Mouse (Mus musculus) cerebellum, adult 8-10 months (tissue): ENCODE data around the gene Rd3.

Experiments used
- DNase-seq: peaks from one replicate; pipeline ENCODE4 v3.0.0; 2022

Gene Rd3

DNA sequence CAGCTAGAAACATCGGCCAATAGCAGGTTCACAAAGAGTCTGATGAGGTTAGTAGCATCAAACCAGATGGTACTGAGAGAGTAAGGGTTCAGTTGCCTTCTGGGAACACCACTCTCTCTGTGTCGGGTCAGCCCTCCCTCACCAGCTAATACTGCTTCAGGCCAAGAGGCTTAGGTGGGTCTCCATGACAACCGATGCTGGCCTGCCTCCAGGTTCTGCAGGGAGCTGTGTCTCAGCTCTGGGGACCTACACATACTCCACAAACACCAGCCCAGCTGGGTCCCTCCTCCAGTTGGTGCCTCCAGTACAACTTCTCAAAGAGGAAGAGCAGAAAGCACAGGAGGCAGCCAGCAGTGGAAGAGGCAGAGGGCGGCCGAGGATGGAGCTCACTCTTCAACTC is at the start of gene Rd3:
Rd3 (plus strand) TSS at position 184 of the 400 bp plus-strand sequence.
- no peak for DNase-seq

DNA sequence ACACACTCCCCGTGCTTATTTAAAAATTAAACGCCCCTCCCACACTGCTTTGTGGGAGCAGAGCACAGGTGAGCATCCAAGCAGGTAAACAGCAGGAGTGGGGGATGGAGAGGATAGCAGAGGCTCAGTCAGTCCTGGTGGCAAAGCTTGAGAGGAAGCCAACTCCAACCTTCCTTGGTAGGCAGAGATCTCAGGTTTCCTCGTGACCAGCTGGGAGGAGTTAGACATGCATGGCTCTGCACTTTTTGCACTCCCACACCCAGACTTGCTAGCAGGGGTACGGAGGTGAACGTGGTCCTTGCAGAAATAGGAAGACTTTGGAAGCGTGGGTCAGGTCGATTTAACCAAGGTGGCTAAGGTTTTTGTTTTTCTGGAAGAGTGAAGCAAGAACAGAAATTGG is 48.8 kb upstream of the Rd3 start:
- DNase-seq: no peak

DNA sequence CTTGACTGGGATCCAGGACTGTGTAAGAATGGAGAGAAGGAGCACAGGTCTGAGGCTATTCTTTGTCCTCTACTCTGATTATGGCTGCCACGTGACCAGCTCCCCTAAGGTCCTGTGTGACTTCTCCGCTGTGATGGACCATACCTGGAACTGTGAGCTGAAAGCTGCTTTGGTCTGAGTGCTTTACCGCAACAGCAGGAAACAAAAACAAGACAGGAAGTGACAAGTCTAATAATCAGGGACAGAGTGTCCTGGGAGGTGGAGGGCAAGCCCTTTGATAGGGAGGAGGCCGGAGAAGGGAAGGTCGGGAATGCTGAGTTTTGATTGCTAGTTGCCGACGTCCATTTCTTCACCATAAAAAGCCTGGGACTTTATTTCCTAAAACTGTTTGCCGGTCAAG is 48.1 kb upstream of the Rd3 start:
- no peak for DNase-seq

DNA sequence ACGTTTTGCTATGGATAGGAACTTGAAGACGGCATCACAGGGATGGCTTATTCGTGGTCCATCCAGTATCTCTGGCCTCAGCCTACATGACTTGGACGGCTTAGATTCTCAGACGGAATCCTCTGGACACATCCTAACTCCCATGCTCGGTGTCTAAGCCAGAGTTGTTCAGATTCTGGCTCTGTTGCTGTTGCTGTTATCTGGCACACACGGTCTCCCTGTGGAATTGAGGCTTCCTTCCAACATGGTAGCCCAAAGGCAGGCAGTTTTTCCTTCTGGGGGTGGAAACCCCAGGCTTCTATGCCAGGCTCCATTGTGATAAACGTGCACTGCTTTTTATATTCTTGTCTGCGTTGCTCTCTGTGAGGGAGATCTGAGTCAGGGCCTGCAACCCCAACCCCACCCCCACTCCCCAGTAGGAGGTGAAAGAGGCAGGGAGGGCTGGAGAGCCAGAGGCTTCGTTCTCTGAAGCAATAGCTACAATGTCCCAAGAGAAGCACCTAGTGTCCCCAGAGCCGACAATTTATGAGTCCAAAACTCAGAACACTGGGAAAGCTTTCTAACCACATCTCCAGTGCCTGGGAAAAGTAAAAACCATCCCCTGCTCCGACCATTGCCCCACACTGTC is 47.2 kb upstream of the Rd3 start:
- DNase-seq: no peak

DNA sequence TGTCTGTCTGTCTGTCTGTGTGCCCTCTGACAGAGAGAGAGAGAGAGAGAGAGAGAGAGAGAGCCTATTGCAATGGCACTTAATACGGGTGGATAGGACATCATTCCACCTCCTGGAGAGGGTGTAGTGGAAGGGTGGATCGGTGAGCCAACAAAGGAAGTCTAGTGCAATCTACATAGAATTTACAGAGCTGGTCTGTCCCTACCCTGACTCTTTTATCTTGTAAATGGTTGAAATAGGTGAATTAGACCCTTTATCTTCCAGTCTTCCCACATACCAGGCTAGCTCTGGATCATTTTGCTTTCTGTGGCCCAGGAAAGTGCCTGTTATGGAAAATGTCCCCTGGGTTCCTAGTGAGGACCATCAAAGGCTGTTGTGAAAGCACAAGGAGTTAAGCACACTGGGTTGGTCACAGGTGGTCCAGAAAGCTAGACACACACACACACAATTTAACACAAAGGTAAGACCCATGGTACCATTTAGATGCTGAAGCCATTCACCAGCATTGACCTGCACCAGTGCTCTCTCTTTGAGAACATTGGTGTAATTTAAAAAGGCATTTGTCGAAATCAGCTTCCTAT is 46.6 kb upstream of the Rd3 start:
- DNase-seq: no peak

DNA sequence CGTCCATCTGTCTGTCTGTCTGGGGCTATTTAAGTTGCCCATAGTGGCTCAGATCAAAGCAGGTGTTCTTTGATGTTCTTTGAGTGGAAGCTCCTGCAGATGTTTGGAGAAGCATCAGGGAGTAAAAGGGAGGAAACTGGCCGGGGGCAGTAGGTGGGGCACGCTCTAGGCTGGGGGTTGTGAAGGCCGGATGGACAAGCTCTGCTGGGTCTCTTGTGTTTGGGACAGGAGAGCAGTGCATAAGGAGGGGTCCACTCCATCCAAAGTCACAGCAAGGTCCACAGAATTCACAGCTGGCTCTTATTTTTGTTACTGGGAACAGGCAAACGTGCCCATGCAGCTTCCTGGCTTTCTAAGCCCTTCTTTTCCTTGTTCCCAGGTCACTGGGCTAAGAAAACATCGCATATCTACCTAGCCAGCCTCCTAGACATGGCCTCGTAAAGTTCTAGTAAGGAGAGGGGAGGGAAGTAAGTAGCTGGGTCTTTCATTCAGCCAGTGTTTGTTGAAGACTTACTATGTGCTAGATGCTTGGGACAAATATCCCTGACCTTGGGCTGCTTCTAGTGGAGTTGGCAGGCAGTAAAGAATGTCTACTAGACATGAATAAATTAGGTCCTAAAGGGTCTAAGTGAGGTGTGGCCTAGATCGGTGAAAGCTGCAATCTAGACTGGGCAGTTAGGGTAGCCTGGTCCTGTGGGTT is 44.7 kb upstream of the Rd3 start:
- DNase-seq: no peak

DNA sequence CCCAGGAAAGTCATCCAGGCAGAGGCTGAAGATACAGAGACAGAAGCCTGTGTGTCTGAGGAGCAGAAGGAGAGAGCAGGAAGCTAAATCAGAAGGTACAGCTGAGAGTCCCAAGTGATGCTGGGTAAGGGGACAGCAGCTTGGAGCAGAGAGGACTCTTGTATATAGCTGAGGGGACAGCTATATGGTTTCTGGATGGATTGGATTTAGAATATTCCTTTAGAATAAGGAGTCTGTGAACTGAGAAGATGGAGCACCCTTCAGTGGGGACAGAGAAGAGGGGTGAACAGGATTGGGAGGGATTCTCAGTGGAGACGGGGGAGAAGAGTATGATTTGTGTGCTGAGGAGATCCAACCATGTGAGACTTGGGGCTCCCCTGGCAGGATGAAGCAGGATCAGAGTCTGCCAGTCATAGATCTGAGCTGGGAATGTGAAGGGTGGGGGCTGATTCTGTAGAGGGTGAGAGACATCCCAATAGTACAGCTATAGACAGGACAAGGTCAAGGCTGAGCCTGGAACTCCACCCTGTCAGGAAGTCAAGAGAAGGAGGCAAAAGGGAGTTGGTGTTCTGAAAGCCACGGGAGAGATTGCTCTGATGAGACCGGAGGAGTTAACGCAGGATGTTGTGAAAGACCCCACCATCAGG is 44.1 kb upstream of the Rd3 start:
- no peak for DNase-seq

DNA sequence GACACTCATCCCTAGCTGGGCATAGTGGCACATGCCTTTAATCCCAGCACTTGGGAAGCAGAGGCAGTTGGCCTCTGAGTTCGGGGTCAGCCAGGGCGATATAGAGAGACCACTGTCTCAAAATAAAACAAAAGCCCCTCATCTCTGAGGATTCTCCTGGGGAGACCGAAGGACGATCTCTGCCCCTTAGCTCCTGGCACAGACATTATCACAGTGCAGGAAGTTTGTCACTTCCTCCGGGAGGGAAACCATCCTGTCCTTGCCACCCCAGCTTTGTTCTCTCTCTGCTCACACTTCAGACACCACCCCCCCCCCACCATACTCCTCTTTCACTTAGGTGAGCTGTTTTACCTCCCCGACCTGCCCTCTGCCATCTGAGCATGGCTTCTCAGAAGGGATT is 33.5 kb upstream of the Rd3 start:
- no peak for DNase-seq

DNA sequence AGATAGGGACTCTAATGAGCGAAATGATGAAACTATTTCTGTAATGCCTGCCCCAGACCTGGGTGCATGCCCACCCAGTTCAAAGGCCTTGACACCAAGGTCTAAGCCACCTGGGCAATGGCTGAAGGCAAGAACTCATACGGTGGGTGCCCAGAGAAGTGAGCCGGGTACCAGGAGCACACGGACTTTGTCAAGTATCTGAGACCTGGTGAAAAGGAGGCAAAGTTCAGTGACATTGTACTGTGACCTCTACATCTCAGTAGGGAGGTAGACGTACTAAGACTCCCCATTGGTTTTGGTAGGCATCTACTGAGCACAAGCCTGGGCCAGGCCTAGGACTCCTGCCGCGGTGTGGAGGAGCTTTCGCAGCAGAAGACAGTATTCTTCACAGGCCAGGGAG is 31.8 kb upstream of the Rd3 start:
- DNase-seq: no peak

DNA sequence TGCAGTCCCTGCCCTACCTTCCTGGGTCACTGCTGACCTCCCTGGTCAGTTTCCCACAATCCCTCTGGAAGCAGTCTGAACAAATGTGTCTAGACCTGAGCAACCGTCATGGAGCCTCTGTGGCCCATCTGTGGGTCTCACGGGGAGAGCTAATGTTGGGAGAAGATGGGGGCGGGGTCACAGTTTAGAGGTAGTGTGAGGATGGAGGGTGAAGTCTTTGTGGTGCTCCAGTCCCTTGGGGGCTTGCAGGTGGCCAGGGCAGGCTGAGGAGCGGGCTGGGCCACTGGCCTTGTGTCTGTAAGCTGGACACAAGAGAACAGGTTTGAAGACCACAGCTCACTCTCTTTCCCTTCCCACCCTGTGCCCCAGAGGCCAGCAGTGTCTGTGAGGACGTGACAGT is 31.4 kb upstream of the Rd3 start:
- no peak for DNase-seq

DNA sequence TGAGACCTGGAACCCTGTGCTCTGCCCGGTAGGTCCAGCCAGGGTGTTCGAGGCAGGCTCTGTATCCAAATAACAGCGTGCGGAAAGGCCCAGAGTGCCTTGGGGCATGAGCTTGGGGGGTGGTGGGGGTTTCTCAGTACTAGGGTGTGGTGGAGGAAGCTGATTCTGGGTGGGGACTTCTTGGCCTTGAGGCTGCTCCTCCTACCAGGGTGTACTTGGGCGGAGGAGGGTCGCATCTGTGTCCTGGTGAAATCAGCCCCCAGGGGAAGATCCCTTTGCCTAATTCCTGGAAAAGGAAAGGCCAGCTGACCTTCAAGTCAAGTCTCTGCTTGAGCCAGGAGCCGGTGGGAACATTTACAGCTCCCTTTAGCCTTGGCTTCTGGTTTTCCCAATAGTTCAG is 30.9 kb upstream of the Rd3 start:
- DNase-seq: no peak

DNA sequence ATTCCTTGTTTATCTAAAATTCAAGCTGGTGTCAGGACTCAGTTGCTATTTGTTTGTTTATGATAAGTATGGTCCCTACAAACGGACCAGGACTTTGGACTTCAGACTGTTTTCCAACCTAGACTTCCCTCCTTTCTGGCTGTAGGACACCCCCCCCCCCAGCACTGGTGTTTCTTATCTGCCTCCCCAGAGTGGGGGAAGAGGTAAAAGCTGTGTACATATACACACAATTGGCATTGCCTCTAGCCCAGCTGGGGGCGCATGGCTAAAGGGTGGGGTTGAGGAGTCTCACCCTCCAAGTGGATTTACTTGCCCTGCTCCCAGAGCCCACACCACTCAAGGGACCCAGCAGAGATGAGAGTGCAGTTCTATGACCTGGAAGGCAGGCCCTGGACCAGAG is 30.3 kb upstream of the Rd3 start:
- no peak for DNase-seq

DNA sequence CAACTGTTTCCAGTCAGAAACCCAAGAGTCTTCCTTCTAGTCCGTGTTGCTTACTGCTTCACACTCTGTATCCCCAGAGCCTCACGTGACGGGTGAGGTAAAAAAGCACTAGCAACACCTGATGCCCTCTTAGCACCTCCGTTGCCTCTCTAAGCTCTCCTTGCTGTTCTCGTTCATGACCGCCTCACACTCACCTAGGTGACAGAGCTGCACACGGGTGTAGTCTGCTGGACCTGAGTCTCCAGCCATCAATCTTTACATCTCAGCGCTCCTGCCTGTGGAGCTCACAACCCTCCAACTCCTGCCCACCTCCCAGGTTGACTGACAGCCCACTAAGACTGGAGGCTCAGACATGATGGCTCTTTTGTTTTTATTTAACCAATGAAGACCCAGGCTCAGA is 29.4 kb upstream of the Rd3 start:
- no peak for DNase-seq

DNA sequence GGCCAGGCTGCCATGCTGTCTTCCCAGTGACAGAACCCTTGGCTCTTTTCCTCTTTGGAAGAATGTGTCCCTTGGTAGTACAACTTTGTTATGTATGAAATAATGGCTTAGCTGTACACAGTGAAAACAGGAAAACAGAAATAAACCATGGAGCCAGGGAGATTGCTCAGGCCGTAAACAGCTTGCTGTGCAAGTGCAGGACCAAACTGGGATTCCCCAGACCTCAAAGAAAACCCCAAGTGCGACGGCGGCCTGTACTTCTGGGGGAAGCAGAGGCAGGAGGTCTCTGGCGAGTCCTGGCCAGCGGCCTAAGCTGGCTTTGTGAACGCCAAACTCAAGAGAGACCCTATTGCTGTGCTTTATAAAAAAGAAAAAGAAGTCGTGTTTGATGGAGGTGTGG is 28.6 kb upstream of the Rd3 start:
- no peak for DNase-seq

DNA sequence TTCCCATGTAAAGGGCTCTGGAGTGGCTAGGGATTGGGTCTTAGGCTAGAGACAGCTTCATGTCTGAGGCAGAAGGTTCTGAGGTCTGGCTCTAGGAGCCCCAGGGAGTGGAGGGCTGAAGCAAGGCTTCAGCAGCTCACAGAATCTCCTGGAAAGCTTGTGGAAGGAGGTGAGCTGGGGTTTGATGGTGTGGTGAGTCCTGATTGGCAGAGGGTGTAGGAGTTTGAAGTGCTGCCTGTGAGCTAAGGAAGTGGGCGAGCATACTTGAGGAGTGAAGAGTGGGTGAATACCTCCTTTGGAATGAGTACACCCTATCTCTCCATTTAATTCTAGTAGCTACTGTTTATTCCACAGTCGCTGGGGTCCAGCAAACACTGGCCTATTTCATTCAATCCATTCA is 26.6 kb upstream of the Rd3 start:
- no peak for DNase-seq

DNA sequence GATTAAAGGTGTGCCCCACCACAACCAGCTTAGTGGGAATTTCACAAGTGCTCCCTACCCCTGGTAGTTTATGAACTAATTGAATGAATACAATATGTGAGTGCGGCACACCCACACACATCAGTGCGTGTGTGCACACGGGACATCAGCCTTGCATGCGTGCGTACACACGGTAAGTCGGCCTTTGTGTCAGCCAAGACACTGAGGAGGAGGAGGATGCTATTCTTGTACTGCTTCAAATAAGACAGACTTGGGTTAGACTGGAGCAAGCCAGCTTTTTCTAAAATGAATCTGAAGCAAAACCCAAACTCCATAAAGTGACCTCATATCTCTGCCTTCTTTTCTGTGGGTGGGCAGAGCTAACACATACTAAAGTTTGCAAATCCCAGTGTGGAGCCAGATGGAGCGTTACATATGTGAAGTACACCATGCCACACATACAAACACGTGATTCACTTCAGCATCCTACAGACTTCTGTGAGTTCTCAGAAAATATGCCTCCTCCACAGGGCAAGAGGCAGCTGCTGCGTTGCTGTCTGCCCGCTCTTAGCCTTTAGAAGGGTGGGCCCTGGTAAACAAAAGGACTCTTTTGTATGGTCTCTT is 24.3 kb upstream of the Rd3 start:
- no peak for DNase-seq

DNA sequence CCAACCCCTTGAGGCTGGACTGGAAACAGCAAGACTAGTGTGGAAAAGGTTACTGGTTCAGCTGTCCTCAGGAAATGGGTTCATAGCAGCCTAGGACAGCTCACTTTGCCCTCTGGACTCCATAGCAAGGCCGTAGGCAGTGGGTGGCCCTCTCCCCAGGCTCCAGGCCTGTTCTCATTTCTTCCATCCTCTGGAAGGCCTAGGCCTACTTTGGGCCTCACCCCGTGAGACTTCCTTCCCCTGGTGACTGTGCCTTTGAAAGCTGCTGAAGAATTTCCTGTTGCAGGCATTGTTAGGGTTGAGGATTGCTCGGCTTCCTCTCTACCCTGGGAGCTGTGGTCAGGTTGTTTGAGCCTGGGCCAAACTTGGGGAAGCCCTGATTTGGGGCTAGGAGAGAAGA is 22.1 kb upstream of the Rd3 start:
- DNase-seq: no peak

DNA sequence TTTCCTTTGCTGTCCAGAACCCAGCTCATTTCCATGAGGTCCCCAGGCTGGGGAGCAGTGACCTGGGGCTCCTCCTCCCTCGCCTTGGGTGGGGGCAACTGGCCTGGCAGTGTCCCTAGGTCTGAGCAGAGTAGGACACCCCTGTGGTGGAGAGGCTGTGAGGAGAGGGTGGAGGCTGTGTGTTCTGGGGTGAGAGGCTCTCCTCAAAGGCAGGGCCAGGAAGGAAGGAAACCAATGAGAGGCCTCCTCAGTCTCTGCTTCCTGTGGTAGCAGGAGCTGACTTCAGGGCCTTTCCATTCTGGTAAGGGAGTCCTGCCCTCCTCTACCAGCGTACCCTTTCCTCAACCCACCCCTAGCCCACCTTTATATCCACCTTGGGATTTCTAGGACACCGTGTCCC is 20.9 kb upstream of the Rd3 start:
- DNase-seq: no peak

DNA sequence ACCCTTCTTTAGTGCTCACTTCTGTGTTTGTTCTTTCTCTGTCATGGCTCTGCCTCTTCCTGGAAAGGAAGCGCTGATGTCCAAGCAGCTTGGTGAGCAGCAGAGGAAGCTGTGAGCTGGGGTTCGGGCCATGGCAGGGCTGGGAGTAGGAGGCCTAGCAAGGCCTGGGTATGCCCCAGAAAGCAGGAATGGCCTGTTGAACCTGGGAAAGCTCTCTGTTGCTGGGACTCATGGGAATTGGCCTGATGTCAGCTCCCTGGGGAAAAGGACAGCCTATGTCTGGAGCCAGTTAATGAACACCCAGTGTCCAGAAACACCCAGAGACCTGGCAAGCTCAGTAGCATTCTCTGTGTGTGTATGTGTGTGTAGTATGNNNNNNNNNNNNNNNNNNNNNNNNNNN is 20.3 kb upstream of the Rd3 start:
- DNase-seq: no peak

DNA sequence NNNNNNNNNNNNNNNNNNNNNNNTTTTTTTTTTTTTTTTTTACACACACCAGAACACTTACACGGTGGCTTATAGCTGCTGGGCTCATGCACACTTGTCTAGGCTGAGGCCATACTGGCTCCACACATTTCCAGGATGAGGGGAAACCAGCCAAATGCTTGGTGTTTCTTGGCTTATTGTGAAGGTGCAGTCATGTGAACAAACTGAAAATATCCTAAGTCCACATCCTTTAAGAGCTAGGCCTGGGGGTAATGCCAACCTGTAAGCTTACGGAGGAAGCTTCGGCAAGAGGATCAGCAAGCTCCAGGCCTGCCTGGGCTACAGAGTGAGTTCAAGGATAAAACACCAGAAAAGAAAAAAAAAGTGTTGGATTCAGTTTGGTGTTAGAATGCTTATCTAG is 19.8 kb upstream of the Rd3 start:
- no peak for DNase-seq

DNA sequence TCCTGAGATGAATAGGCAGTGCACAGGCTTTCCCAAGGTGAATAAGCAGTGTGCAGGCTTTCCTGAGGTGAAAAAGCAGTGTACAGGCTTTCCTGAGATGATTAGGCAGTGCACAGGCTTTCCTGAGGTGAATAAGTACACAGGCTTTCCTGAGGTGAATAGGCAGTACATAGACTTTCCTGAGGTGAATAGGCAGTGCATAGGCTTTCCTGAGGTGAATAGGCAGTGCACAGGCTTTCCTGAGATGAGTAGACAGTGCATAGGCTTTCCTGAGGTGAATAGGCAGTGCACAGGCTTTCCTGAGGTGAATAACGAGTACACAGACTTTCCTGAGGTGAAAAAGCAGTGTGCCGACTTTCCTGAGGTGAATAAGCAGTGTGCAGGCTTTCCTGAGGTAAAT is 16.2 kb upstream of the Rd3 start:
- no peak for DNase-seq

DNA sequence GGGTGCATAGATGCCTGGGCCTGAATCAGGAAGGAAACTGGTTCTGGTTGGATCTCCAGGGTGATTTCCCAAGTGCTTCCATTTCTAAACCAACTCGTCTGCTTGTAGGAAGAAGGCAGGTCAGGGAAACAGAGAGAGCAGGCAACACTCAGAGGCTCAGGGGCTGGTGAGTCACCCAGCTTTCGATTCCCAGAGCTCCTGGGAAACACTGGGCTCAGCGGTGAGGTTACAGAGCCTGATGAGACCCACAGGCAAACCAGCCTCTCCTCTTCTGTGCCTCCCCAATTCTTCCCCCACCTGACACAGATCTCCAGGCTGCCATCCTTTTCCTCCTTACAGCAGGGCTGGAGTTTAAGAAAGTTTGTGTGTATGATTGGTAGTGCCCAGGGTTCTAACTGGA is 13.8 kb upstream of the Rd3 start:
- DNase-seq: no peak

DNA sequence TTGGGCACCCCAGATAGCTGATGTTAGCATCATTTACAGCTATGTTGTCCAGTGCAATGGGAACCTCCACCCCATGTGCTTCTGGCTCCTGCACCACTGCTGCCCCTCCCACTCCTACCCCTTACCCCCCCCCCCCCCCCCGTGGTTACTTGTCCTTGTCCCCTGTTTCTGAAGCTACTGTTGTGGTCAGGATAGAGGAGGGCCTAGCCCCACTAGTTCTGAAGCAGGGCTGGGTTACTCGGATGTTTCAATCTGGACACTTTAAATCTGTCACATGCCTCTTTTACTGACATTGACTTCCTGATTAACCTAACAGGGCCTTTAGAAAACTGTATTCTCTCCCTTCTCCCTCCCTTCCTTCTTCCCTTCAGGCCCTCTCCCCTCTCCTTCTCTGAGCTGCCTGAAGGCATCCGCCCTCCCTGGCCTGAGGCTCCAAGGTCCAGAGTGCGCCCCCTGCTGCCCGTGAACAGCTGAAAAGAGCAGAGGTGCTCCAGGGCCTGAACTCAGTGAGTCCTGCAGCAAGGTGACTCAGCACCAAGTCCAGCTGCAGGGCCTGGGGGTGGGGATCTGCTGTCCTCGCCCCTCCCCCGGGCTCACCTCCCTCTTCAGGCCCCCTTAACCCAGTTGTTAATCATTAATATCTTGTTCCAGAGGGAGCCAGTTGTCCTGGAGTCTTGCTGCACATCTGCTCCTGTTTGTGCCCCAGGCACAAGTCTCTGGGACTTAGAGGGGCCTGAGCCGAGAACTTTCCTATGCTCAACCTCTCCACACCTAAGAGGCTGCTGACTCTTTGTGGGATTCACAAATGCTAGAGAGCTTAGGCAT is 13.0 kb upstream of the Rd3 start:
- DNase-seq: peak; percentile 60
